Mouse (Mus musculus): ENCODE measurements around the gene Esp23.
"Not testable (repeated sequence)": the region's sequence is repeated elsewhere in the genome, so short reads cannot be mapped to it uniquely, and the experiment has no call there.

DNA sequence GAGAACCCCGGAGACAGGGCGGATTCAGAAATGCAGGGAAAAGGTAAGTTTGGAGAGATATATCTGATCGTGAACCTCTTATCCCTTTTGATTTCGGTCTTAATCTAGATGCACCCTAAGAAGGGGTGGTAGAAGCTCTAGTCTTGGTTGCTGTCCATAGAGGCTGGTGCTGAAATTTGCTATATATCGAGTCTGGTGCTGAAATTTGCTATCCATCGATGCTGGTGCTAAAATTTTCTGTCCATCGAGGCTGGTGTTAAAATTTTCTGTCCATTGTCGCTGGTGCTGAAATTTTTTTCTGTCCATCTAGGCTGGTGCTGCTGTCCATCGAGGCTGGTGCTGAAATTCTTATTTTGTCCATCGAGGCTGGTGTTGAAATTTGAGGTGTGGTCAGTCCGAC lies 30.3 kb upstream of the Esp23 start:
- TF ChIP-seq CTCF (IDR thresholded peaks at IDR 0.05; ENCODE audit: low read depth, low read length); TAL1 (conservative IDR thresholded peaks at IDR 0.05; ENCODE audit: low read depth, low read length); GATA1 (IDR thresholded peaks at IDR 0.05; ENCODE audit: borderline replicate concordance, low read length); POLR2AphosphoS5 (IDR thresholded peaks at IDR 0.05; ENCODE audit: insufficient replicate concordance, low read depth, low read length); GATA2 (IDR thresholded peaks at IDR 0.05; ENCODE audit: borderline replicate concordance, low read depth, low read length): not testable (repeated sequence)

All from G1E (cell line).